In genomic region chr16:60266367-60267351, GRCm38 (mm10) we compare ENCODE assay signal across 19 mouse cellular contexts.
DNase-seq lines count a peak whose midpoint lies in the region; ATAC-seq and TF ChIP-seq lines count a peak whose summit lies in the region.
"Had no signal": no experiment of that assay in that cellular context is flagged by ENCODE, and none has a peak within 500 bp of the region (broad histone marks: within the 10 kb centered on the region; RNA-seq: fewer than 3 reads in every experiment).

No protein-coding gene starts in this region.

- no peak overlapping the region for H3K4me3 ChIP-seq in forebrain, embryonic 14.5 days (ENCODE audit: low read depth, low read length)
- H3K4me3 ChIP-seq in forebrain, embryonic 10.5 days, result no peak overlapping the region
- H3K4me3 ChIP-seq in forebrain, postnatal 0 days (ENCODE audit: low read depth, low read length), result no peak overlapping the region
- H3K4me3 ChIP-seq in midbrain, embryonic 15.5 days, result no peak overlapping the region
- H3K4me3 ChIP-seq: erythroblast, embryonic 14.5 days; heart, embryonic 10.5 days had no signal

- 63% methylated on average over 9 of the region's 9 CpGs for WGBS in forebrain, embryonic 14.5 days
- WGBS in forebrain, embryonic 10.5 days, result 76% methylated on average over 9 of the region's 9 CpGs
- 65% methylated on average over 9 of the region's 9 CpGs for WGBS in forebrain, postnatal 0 days
- WGBS in midbrain, embryonic 15.5 days, result 62% methylated on average over 9 of the region's 9 CpGs

- no peaks in the 10 kb centered on the region for H3K4me1 ChIP-seq in forebrain, embryonic 14.5 days (ENCODE audit: control insufficient read depth, insufficient read depth, low read length)
- peaks cover 5% of the 10 kb centered on the region for H3K4me1 ChIP-seq in forebrain, embryonic 10.5 days
- H3K4me1 ChIP-seq in forebrain, postnatal 0 days (ENCODE audit: insufficient read depth), result no peaks in the 10 kb centered on the region
- H3K4me1 ChIP-seq in midbrain, embryonic 15.5 days, result no peaks in the 10 kb centered on the region
- H3K4me1 ChIP-seq: heart, embryonic 10.5 days had no signal

- peak; percentile 59 for DNase-seq in forebrain, embryonic 14.5 days (ENCODE audit: low spot score)
- DNase-seq in forebrain, embryonic 10.5 days (ENCODE audit: extremely low spot score, low spot score), result no peak
- peak; percentile 22 for DNase-seq in brain, adult 2 months (ENCODE audit: low read depth, low spot score)
- peak; percentile 7 for DNase-seq in forebrain, postnatal 0 days
- DNase-seq in thymus, adult 18-20 months, result no peak
- no peak for DNase-seq in heart, postnatal 14 days
- DNase-seq: adrenal gland, postnatal 14 days; cerebellum, adult 9-11 months; gastrocnemius, postnatal 36 days; heart, postnatal 10 days; kidney, postnatal 4 days; liver; lung, adult 18-20 months; lung, postnatal 4 days; right cerebral cortex, postnatal 4 days; thymus, postnatal 36 days had no signal

- H3K27me3 ChIP-seq in forebrain, embryonic 14.5 days (replicated peaks; ENCODE audit: control insufficient read depth, insufficient read depth, low read length), result no peaks in the 10 kb centered on the region
- H3K27me3 ChIP-seq in forebrain, embryonic 10.5 days (ENCODE audit: poor library complexity, severe bottlenecking), result no peaks in the 10 kb centered on the region
- no peaks in the 10 kb centered on the region for H3K27me3 ChIP-seq in forebrain, postnatal 0 days (ENCODE audit: insufficient read depth, low read length)
- no peaks in the 10 kb centered on the region for H3K27me3 ChIP-seq in midbrain, embryonic 15.5 days (replicated peaks)

- no peak overlapping the region for H3K9ac ChIP-seq in forebrain, embryonic 14.5 days (ENCODE audit: low read length)
- H3K9ac ChIP-seq in forebrain, postnatal 0 days, result no peak overlapping the region
- H3K9ac ChIP-seq in midbrain, embryonic 15.5 days, result no peak overlapping the region

- TF ChIP-seq CTCF in forebrain, postnatal 0 days (IDR thresholded peaks at IDR 0.05; ENCODE audit: low read depth), result no peak

- H3K9me3 ChIP-seq in forebrain, embryonic 14.5 days (replicated peaks; ENCODE audit: control insufficient read depth, low read length), result no peaks in the 10 kb centered on the region
- H3K9me3 ChIP-seq in forebrain, embryonic 10.5 days, result no peaks in the 10 kb centered on the region
- H3K9me3 ChIP-seq in forebrain, postnatal 0 days (ENCODE audit: low read length), result no peaks in the 10 kb centered on the region
- H3K9me3 ChIP-seq in midbrain, embryonic 15.5 days, result no peaks in the 10 kb centered on the region
- H3K9me3 ChIP-seq: heart, embryonic 10.5 days had no signal

- no peaks in the 10 kb centered on the region for H3K36me3 ChIP-seq in forebrain, embryonic 14.5 days (ENCODE audit: control insufficient read depth, insufficient read depth, low read length)
- no peaks in the 10 kb centered on the region for H3K36me3 ChIP-seq in forebrain, embryonic 10.5 days (replicated peaks)
- H3K36me3 ChIP-seq in forebrain, postnatal 0 days (ENCODE audit: insufficient read depth), result no peaks in the 10 kb centered on the region
- H3K36me3 ChIP-seq in midbrain, embryonic 15.5 days (replicated peaks), result no peaks in the 10 kb centered on the region
- H3K36me3 ChIP-seq: heart, embryonic 10.5 days had no signal

- peak; percentile 81 for ATAC-seq in forebrain, embryonic 14.5 days
- peak; percentile 27; the same call in 1 of the 2 replicates for ATAC-seq in forebrain, postnatal 0 days
- peak; percentile 97 for ATAC-seq in midbrain, embryonic 15.5 days (replicated peaks)

- H3K4me2 ChIP-seq in forebrain, embryonic 14.5 days (ENCODE audit: low read length), result no peak overlapping the region
- no peak overlapping the region for H3K4me2 ChIP-seq in forebrain, postnatal 0 days (ENCODE audit: low read depth)
- H3K4me2 ChIP-seq in midbrain, embryonic 15.5 days, result no peak overlapping the region

- no peak overlapping the region for H3K27ac ChIP-seq in forebrain, embryonic 14.5 days (ENCODE audit: low read depth, low read length)
- H3K27ac ChIP-seq in forebrain, embryonic 10.5 days, result no peak overlapping the region
- H3K27ac ChIP-seq in forebrain, postnatal 0 days (ENCODE audit: low read depth, low read length), result no peak overlapping the region
- H3K27ac ChIP-seq in midbrain, embryonic 15.5 days, result no peak overlapping the region
- H3K27ac ChIP-seq: heart, embryonic 10.5 days had no signal

- intact Hi-C loops in heart, postnatal 14 days (cut with DNase I), result no loop called here

Comparison
In these comparisons a context has a peak if more than half of its experiments do, and no peak if none do; other contexts are left out.
1. DNase-seq: peak in forebrain, embryonic 14.5 days (single experiment), brain, adult 2 months (single experiment) and forebrain, postnatal 0 days (single experiment); none in forebrain, embryonic 10.5 days (single experiment), thymus, adult 18-20 months (0 of 2) and heart, postnatal 14 days (0 of 2).
2. ATAC-seq: peak in every context shown above with its lines; median percentile 97 in midbrain, embryonic 15.5 days; 81 in forebrain, embryonic 14.5 days; 27 in forebrain, postnatal 0 days.